Mouse (Mus musculus): ENCODE measurements at regions not wholly inside any gene's neighbourhood (a gene's known extent, or its start where the extent isn't known, plus 50 kb on each side); places are given as distances from the start of the nearest gene placed in this dataset.
"Not testable (repeated sequence)": the region's sequence is repeated elsewhere in the genome, so short reads cannot be mapped to it uniquely, and the experiment has no call there.

DNA sequence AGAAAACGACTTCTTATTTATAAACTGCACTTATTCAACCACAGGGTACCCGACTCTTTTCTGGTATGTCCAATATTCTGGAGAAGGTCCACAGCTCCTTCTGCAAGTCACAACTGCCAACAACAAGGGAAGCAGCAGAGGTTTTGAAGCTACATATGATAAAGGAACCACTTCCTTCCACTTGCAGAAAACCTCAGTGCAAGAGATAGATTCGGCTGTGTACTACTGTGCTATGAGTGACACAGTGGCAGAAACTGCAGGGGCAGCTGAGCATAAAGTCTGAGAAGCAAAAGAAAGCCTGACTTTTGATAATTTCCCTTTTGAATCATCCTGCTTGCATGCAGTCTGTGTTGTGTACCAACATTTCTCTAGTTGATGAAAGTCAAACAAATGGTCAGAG, 231.1 kb upstream of the Olfr1507 start:
- not testable (repeated sequence) for TF ChIP-seq POLR2A, CTCF (IDR thresholded peaks at IDR 0.05; ENCODE audit: extremely low read depth, insufficient read depth, low read length)
